Mouse (Mus musculus) heart, embryonic 13.5 days (tissue): ENCODE measurements around the gene Ssu2. TPM values are rescaled to one million over a fixed set of nuclear protein-coding genes. Genes with fewer than 3 reads are reported as not detected.

Experiments used
- ATAC-seq: fragments of 200-750 bp; cut with Nextera tagmentation; 2 replicates; pipeline ENCODE4 v1.8.0; 2017; ENCODE audit warnings: moderate TSS enrichment; ENCODE audit not compliant: insufficient number of reproducible peaks, low FRiP score, low TSS enrichment; ENCODE audit errors: extremely low read depth
- H3K27ac ChIP-seq: fragments of 300-500 bp; sonication (generic); replicated peaks from 2 replicates; pipeline ENCODE4 v1.5.1; 2015; ENCODE audit warnings: moderate library complexity, mild to moderate bottlenecking, inconsistent platforms
- H3K27me3 ChIP-seq: fragments of 300-500 bp; sonication (generic); replicated peaks from 2 replicates; pipeline ENCODE4 v1.6.1; 2015; ENCODE audit warnings: mild to moderate bottlenecking, inconsistent platforms
- H3K36me3 ChIP-seq: fragments of 300-500 bp; sonication (generic); 2 replicates; pipeline ENCODE4 v1.6.1; 2015; ENCODE audit warnings: mild to moderate bottlenecking, inconsistent platforms
- H3K4me1 ChIP-seq: fragments of 300-500 bp; sonication (generic); 2 replicates; pipeline ENCODE4 v1.6.1; 2015; ENCODE audit warnings: inconsistent platforms
- H3K4me2 ChIP-seq: fragments of 300-500 bp; sonication (generic); 2 replicates; pipeline ENCODE4 v1.6.1; 2015; ENCODE audit warnings: inconsistent platforms, mild to moderate bottlenecking, moderate library complexity
- H3K4me3 ChIP-seq: fragments of 300-500 bp; sonication (generic); 2 replicates; pipeline ENCODE4 v1.5.1; 2015; ENCODE audit warnings: moderate library complexity, mild to moderate bottlenecking, inconsistent platforms
- H3K9ac ChIP-seq: fragments of 300-500 bp; sonication (generic); 2 replicates; pipeline ENCODE4 v1.6.1; 2015; ENCODE audit warnings: inconsistent platforms, mild to moderate bottlenecking, moderate library complexity
- H3K9me3 ChIP-seq: fragments of 300-500 bp; sonication (generic); 2 replicates; pipeline ENCODE4 v1.6.1; 2016; ENCODE audit warnings: inconsistent platforms
- WGBS: fragments of 180-500 bp; shearing (Covaris S2); methylation state at CpG from one replicate; pipeline ENCODE4 v1.1.7; 2015; ENCODE audit warnings: mixed read lengths; 5-methylcytosine and 5-hydroxymethylcytosine counted together
- polyA plus RNA-seq: library from polyadenylated mRNA; unstranded; fragments of >200 nt; fragmentation: Nextera tagmentation; extraction: Ambion mirVana; gene quantifications from 2 replicates; pipeline ENCODE4 v1.2.1, GENCODE M21; 2015

Gene Ssu2
- 0.60 and 0.84 TPM in 2 replicates for polyA plus RNA-seq

GRCm38 (mm10) chr6:112387947-112388346 is at the start of gene Ssu2:
TSS of gene Ssu2 (minus strand) at chr6:112388023.
- Histone ChIP-seq H3K4me2 (no peak within 1 kb of the TSS), H3K27me3 (no peaks in the 10 kb centered on the region), H3K4me3 (no peak within 1 kb of the TSS), H3K9me3 (no peaks in the 10 kb centered on the region), H3K9ac (no peak within 1 kb of the TSS), H3K36me3 (no peaks in the 10 kb centered on the region), H3K27ac (no peak within 1 kb of the TSS), H3K4me1 (peaks cover 7% of the 10 kb centered on the region)
- WGBS, result 69% methylated on average over 9 of the region's 9 CpGs
- no peak for ATAC-seq

GRCm38 (mm10) chr6:112426018-112426732 is 38.4 kb upstream of the Ssu2 start:
- H3K27me3 ChIP-seq, result no peaks in the 10 kb centered on the region
- peaks cover 7% of the 10 kb centered on the region; the same call in 1 of the 2 replicates for H3K9me3 ChIP-seq
- no peak for ATAC-seq
- no peaks in the 10 kb centered on the region for H3K36me3 ChIP-seq
- WGBS, result 56% methylated on average over 6 of the region's 6 CpGs
- no peak overlapping the region for H3K9ac ChIP-seq
- no peak overlapping the region for H3K4me3 ChIP-seq
- no peak overlapping the region for H3K27ac ChIP-seq
- H3K4me2 ChIP-seq, result no peak overlapping the region
- H3K4me1 ChIP-seq, result no peaks in the 10 kb centered on the region

- WGBS, result 67% methylated on average over 8 of the region's 8 CpGs
- no peak overlapping the region for H3K27ac ChIP-seq
- H3K36me3 ChIP-seq, result no peaks in the 10 kb centered on the region
- H3K4me3 ChIP-seq, result no peak overlapping the region
- ATAC-seq, result no peak
- no peak overlapping the region for H3K9ac ChIP-seq
- no peaks in the 10 kb centered on the region for H3K27me3 ChIP-seq
- H3K4me1 ChIP-seq, result no peaks in the 10 kb centered on the region
- peaks cover 7% of the 10 kb centered on the region; the same call in 1 of the 2 replicates for H3K9me3 ChIP-seq
- no peak overlapping the region for H3K4me2 ChIP-seq
Measured at GRCm38 (mm10) chr6:112423746-112424501, 36.1 kb upstream of the Ssu2 start.

- H3K9me3 ChIP-seq, result peaks cover 7% of the 10 kb centered on the region; the same call in 1 of the 2 replicates
- no peak overlapping the region for H3K9ac ChIP-seq
- no peaks in the 10 kb centered on the region for H3K36me3 ChIP-seq
- H3K27me3 ChIP-seq, result no peaks in the 10 kb centered on the region
- no peak overlapping the region for H3K27ac ChIP-seq
- no peak overlapping the region for H3K4me2 ChIP-seq
- no peak overlapping the region for H3K4me3 ChIP-seq
- no peaks in the 10 kb centered on the region for H3K4me1 ChIP-seq
- ATAC-seq, result no peak
- WGBS, result 91% methylated on average over 1 of the region's 1 CpGs
Measured at GRCm38 (mm10) chr6:112420883-112421282, 33.1 kb upstream of the Ssu2 start.

- Histone ChIP-seq H3K4me1 (no peaks in the 10 kb centered on the region), H3K4me2 (no peak overlapping the region), H3K4me3 (no peak overlapping the region), H3K36me3 (no peaks in the 10 kb centered on the region), H3K27me3 (no peaks in the 10 kb centered on the region), H3K9me3 (peaks cover 7% of the 10 kb centered on the region; the same call in 1 of the 2 replicates), H3K27ac (no peak overlapping the region), H3K9ac (no peak overlapping the region)
- ATAC-seq, result no peak
- 65% methylated on average over 9 of the region's 9 CpGs for WGBS
Measured at GRCm38 (mm10) chr6:112419333-112419732, 31.5 kb upstream of the Ssu2 start.

- H3K27me3 ChIP-seq, result no peaks in the 10 kb centered on the region
- H3K4me2 ChIP-seq, result no peak overlapping the region
- no peak for ATAC-seq
- peaks cover 43% of the 10 kb centered on the region for H3K4me1 ChIP-seq
- H3K9ac ChIP-seq, result no peak overlapping the region
- H3K9me3 ChIP-seq, result no peaks in the 10 kb centered on the region
- 70% methylated on average over 5 of the region's 5 CpGs for WGBS
- H3K27ac ChIP-seq, result no peak overlapping the region
- no peak overlapping the region for H3K4me3 ChIP-seq
- H3K36me3 ChIP-seq, result no peaks in the 10 kb centered on the region
Measured at GRCm38 (mm10) chr6:112404111-112404510, 16.3 kb upstream of the Ssu2 start.

DNA sequence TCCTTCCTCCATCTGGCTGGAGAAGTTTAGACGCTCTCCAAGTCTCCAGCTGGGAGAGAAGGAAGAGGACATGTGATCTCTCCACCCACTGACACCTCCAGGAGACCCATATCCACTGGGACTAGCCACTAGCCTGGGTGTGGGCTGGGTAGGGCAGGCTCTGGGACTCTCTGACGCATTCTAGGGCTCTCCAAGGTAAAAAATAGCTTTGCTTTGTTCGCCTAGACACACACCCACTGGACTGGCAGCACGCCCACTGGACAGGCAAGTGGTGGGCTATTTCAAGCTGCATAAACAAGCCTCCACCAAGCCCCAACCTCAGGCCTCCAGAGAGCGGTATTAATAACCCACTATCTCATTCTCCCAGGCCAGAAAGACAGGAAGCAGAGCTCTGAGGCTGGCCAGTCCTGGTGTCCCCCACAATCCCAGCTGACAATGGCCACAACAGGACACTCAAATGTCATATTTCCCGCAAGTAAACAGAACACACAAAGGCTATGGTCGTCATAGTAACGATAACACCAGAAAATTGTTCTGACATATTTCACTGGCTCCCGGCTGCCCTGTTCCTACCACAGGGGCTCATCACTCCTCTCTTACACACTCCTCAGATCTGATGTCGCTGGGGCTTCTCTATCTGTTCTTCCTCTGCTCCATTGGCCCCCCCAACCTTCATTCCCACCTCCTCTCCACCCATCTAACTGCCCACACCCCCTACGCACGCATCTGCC is 14.3 kb upstream of the Ssu2 start:
- peak overlapping the region; percentile 20 for H3K4me2 ChIP-seq
- WGBS, result 33% methylated on average over 12 of the region's 12 CpGs
- no peaks in the 10 kb centered on the region for H3K27me3 ChIP-seq
- H3K36me3 ChIP-seq, result no peaks in the 10 kb centered on the region
- H3K9ac ChIP-seq, result 0 out of 2 replicates have a peak overlapping the region, but pooled peaks have one; percentile 44
- H3K27ac ChIP-seq, result peak overlapping the region; percentile 96
- peaks cover 52% of the 10 kb centered on the region for H3K4me1 ChIP-seq
- peak; percentile 83 for ATAC-seq
- no peaks in the 10 kb centered on the region for H3K9me3 ChIP-seq
- no peak overlapping the region for H3K4me3 ChIP-seq

DNA sequence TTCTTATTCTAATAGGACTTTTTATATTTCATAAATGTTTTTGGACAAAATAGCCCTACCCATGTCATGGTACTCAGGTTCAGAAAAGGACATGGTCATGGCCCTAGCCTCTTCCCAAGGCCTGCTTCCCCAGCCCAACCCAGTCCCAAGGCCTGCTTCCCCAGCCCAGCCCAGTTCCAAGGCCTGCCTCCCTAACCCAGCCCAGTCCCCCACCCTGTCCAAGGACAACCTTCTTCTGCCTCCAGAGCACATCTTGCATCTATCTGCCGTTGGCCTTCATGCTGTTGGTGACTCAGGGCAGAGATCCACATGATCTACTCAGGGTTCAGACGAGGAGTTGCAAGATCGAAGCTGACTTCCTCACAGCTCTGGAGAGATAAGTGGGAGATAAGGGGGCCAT is 9.5 kb upstream of the Ssu2 start:
- Histone ChIP-seq H3K9me3 (no peaks in the 10 kb centered on the region), H3K9ac (no peak overlapping the region), H3K4me3 (no peak overlapping the region), H3K4me1 (peaks cover 44% of the 10 kb centered on the region), H3K4me2 (no peak overlapping the region), H3K27ac (no peak overlapping the region), H3K27me3 (no peaks in the 10 kb centered on the region), H3K36me3 (no peaks in the 10 kb centered on the region)
- WGBS, result 47% methylated on average over 3 of the region's 3 CpGs
- ATAC-seq, result no peak

DNA sequence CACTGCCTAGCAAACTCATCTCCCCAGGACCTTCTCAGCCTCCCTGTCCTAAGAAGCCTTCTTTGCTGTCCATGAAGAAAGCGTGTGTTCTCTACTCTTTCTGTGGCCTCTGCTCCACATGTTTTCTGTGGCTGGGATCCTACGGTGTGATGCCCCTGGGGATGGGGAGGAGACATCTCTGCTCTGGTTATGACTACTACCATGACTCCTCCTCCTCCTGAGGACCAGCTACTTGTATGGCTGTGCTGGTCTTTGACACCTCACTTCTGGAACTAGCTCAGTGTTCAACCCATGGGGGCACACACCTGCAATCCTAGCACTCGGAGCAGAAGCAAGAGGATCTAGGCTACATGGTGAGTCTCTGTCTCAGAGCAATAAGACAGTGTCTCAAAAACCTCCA is 8.5 kb upstream of the Ssu2 start:
- H3K27me3 ChIP-seq, result no peaks in the 10 kb centered on the region
- no peaks in the 10 kb centered on the region for H3K9me3 ChIP-seq
- 75% methylated on average over 3 of the region's 3 CpGs for WGBS
- H3K4me1 ChIP-seq, result peaks cover 34% of the 10 kb centered on the region
- ATAC-seq, result no peak
- no peak overlapping the region for H3K9ac ChIP-seq
- no peak overlapping the region for H3K4me2 ChIP-seq
- no peak overlapping the region for H3K4me3 ChIP-seq
- H3K27ac ChIP-seq, result no peak overlapping the region
- no peaks in the 10 kb centered on the region for H3K36me3 ChIP-seq

- ATAC-seq, result no peak
- no peaks in the 10 kb centered on the region for H3K27me3 ChIP-seq
- H3K27ac ChIP-seq, result no peak overlapping the region
- 65% methylated on average over 3 of the region's 3 CpGs for WGBS
- H3K36me3 ChIP-seq, result no peaks in the 10 kb centered on the region
- no peak overlapping the region for H3K4me2 ChIP-seq
- H3K4me1 ChIP-seq, result peaks cover 3% of the 10 kb centered on the region
- no peak overlapping the region for H3K4me3 ChIP-seq
- no peak overlapping the region for H3K9ac ChIP-seq
- H3K9me3 ChIP-seq, result no peaks in the 10 kb centered on the region
Measured at GRCm38 (mm10) chr6:112388385-112388784, 562 bp upstream of the Ssu2 start.

- ATAC-seq, result no peak
- no peaks in the 10 kb centered on the region for H3K27me3 ChIP-seq
- peaks cover 10% of the 10 kb centered on the region for H3K4me1 ChIP-seq
- H3K9me3 ChIP-seq, result no peaks in the 10 kb centered on the region
- H3K4me2 ChIP-seq, result no peak overlapping the region
- no peak overlapping the region for H3K9ac ChIP-seq
- no peaks in the 10 kb centered on the region for H3K36me3 ChIP-seq
- no peak overlapping the region for H3K27ac ChIP-seq
- WGBS, result 57% methylated on average over 2 of the region's 2 CpGs
- H3K4me3 ChIP-seq, result no peak overlapping the region
Measured at GRCm38 (mm10) chr6:112386260-112386659, 1.6 kb downstream of the Ssu2 start.
